In the genomic region with DNA sequence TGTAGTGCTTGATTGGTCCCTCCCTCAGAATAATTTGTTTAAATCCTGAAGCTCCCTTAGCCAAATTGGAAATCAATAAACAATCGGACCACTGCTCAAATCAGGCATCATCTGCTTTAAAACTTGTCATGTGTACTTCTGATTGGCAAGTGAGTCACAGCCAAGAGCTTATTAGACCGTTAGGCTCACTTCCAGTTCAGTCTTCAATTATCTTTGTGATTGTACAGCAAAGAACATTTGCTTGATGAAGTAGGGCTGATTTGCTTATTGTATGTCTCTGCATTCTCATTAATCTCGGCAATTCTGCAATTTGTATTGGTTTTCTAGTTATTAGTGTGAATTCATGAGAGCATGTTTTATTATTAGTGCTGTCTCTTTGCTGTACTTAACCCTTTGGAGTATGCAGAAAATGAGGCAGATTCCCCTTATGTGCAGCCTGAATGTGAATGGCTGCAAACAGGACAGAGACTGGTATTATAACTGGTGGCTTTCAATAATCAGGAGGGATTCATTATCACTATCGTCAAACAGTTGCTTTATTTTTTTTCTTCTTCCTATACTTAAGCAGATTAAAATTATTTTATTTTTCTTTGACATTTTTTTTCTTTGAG, we compare ENCODE assay signal across 32 mouse cellular contexts.
A peak's percentile ranks its signal among the peaks of the same experiment; 100 is the strongest.
DNase-seq lines count a peak whose midpoint lies in the region; ATAC-seq and TF ChIP-seq lines count a peak whose summit lies in the region.
"Had no signal": no experiment of that assay in that cellular context is flagged by ENCODE, and none has a peak within 500 bp of the region (broad histone marks: within the 10 kb centered on the region; RNA-seq: fewer than 3 reads in every experiment).

No protein-coding gene starts in this region.

- H3K4me2 ChIP-seq in forebrain, embryonic 13.5 days: no peak overlapping the region
- H3K4me2 ChIP-seq in forebrain, embryonic 11.5 days (ENCODE audit: low read depth, low read length, severe bottlenecking): no peak overlapping the region
- no peak overlapping the region for H3K4me2 ChIP-seq in forebrain, embryonic 14.5 days (ENCODE audit: low read length)
- no peak overlapping the region for H3K4me2 ChIP-seq in forebrain, postnatal 0 days (ENCODE audit: low read depth)
- H3K4me2 ChIP-seq: embryonic facial prominence, embryonic 13.5 days; heart, embryonic 12.5 days; heart, embryonic 15.5 days; hindbrain, embryonic 13.5 days; intestine, embryonic 15.5 days had no signal

- TF ChIP-seq CTCF in brain, embryonic 14.5 days (IDR thresholded peaks at IDR 0.05; ENCODE audit: borderline replicate concordance, extremely low read depth, insufficient read depth, insufficient read length): no peak
- TF ChIP-seq CTCF in forebrain, postnatal 0 days (IDR thresholded peaks at IDR 0.05; ENCODE audit: low read depth): no peak

- no peak overlapping the region for H3K4me3 ChIP-seq in forebrain, embryonic 13.5 days
- H3K4me3 ChIP-seq in forebrain, embryonic 11.5 days (ENCODE audit: low read depth, low read length): no peak overlapping the region
- no peak overlapping the region for H3K4me3 ChIP-seq in forebrain, embryonic 14.5 days (ENCODE audit: low read depth, low read length)
- no peak overlapping the region for H3K4me3 ChIP-seq in forebrain, postnatal 0 days (ENCODE audit: low read depth, low read length)
- H3K4me3 ChIP-seq: embryonic facial prominence, embryonic 10.5 days; embryonic facial prominence, embryonic 13.5 days; erythroblast, embryonic 14.5 days; gastrocnemius, adult 2 months; heart, embryonic 12.5 days; heart, embryonic 15.5 days; hindbrain, embryonic 10.5 days; hindbrain, embryonic 13.5 days; intestine, embryonic 15.5 days had no signal

- no peak overlapping the region for H3K27ac ChIP-seq in forebrain, embryonic 13.5 days
- H3K27ac ChIP-seq in forebrain, embryonic 11.5 days (ENCODE audit: low read depth, low read length): no peak overlapping the region
- H3K27ac ChIP-seq in forebrain, embryonic 14.5 days (ENCODE audit: low read depth, low read length): no peak overlapping the region
- H3K27ac ChIP-seq in forebrain, postnatal 0 days (ENCODE audit: low read depth, low read length): no peak overlapping the region
- H3K27ac ChIP-seq: embryonic facial prominence, embryonic 10.5 days; embryonic facial prominence, embryonic 13.5 days; gastrocnemius, adult 2 months; heart, embryonic 15.5 days; hindbrain, embryonic 10.5 days; hindbrain, embryonic 13.5 days; intestine, embryonic 15.5 days had no signal

- H3K9ac ChIP-seq in forebrain, embryonic 13.5 days: no peak overlapping the region
- no peak overlapping the region for H3K9ac ChIP-seq in forebrain, embryonic 11.5 days (ENCODE audit: low read length)
- H3K9ac ChIP-seq in forebrain, embryonic 14.5 days (ENCODE audit: low read length): no peak overlapping the region
- no peak overlapping the region for H3K9ac ChIP-seq in forebrain, postnatal 0 days
- H3K9ac ChIP-seq: embryonic facial prominence, embryonic 13.5 days; heart, embryonic 12.5 days; heart, embryonic 15.5 days; hindbrain, embryonic 13.5 days; intestine, embryonic 15.5 days had no signal

- H3K9me3 ChIP-seq in forebrain, embryonic 13.5 days (replicated peaks): no peaks in the 10 kb centered on the region
- no peaks in the 10 kb centered on the region for H3K9me3 ChIP-seq in forebrain, embryonic 11.5 days (ENCODE audit: control insufficient read depth, low read length)
- H3K9me3 ChIP-seq in forebrain, embryonic 14.5 days (replicated peaks; ENCODE audit: control insufficient read depth, low read length): no peaks in the 10 kb centered on the region
- H3K9me3 ChIP-seq in forebrain, postnatal 0 days (ENCODE audit: low read length): no peaks in the 10 kb centered on the region
- H3K9me3 ChIP-seq: embryonic facial prominence, embryonic 10.5 days; embryonic facial prominence, embryonic 13.5 days; G1E; heart, embryonic 12.5 days; heart, embryonic 15.5 days; hindbrain, embryonic 10.5 days; hindbrain, embryonic 13.5 days; intestine, embryonic 15.5 days had no signal

- WGBS in forebrain, embryonic 13.5 days: 39% methylated on average over 4 of the region's 4 CpGs
- 66% methylated on average over 4 of the region's 4 CpGs for WGBS in forebrain, embryonic 11.5 days
- WGBS in forebrain, embryonic 14.5 days: 34% methylated on average over 4 of the region's 4 CpGs
- WGBS in forebrain, postnatal 0 days: 20% methylated on average over 4 of the region's 4 CpGs

- no peaks in the 10 kb centered on the region for H3K27me3 ChIP-seq in forebrain, embryonic 13.5 days
- no peaks in the 10 kb centered on the region for H3K27me3 ChIP-seq in forebrain, embryonic 11.5 days (ENCODE audit: control insufficient read depth, insufficient read depth, low read length)
- H3K27me3 ChIP-seq in forebrain, embryonic 14.5 days (replicated peaks; ENCODE audit: control insufficient read depth, insufficient read depth, low read length): no peaks in the 10 kb centered on the region
- H3K27me3 ChIP-seq in forebrain, postnatal 0 days (ENCODE audit: insufficient read depth, low read length): no peaks in the 10 kb centered on the region
- H3K27me3 ChIP-seq: CH12.LX; embryonic facial prominence, embryonic 13.5 days; heart, embryonic 12.5 days; heart, embryonic 15.5 days; hindbrain, embryonic 13.5 days; intestine, embryonic 15.5 days had no signal

- no peaks in the 10 kb centered on the region for H3K36me3 ChIP-seq in forebrain, embryonic 13.5 days (ENCODE audit: poor library complexity, severe bottlenecking)
- H3K36me3 ChIP-seq in forebrain, embryonic 11.5 days (ENCODE audit: control insufficient read depth, insufficient read depth, low read length): no peaks in the 10 kb centered on the region
- H3K36me3 ChIP-seq in forebrain, embryonic 14.5 days (ENCODE audit: control insufficient read depth, insufficient read depth, low read length): no peaks in the 10 kb centered on the region
- H3K36me3 ChIP-seq in forebrain, postnatal 0 days (ENCODE audit: insufficient read depth): no peaks in the 10 kb centered on the region
- H3K36me3 ChIP-seq: embryonic facial prominence, embryonic 10.5 days; embryonic facial prominence, embryonic 13.5 days; G1E; heart, embryonic 12.5 days; heart, embryonic 15.5 days; hindbrain, embryonic 10.5 days; hindbrain, embryonic 13.5 days; intestine, embryonic 15.5 days had no signal

- no peaks in the 10 kb centered on the region for H3K4me1 ChIP-seq in forebrain, embryonic 13.5 days
- no peaks in the 10 kb centered on the region for H3K4me1 ChIP-seq in forebrain, embryonic 11.5 days (replicated peaks; ENCODE audit: control insufficient read depth, insufficient read depth, low read length)
- no peaks in the 10 kb centered on the region for H3K4me1 ChIP-seq in forebrain, embryonic 14.5 days (ENCODE audit: control insufficient read depth, insufficient read depth, low read length)
- no peaks in the 10 kb centered on the region for H3K4me1 ChIP-seq in forebrain, postnatal 0 days (ENCODE audit: insufficient read depth)
- H3K4me1 ChIP-seq: embryonic facial prominence, embryonic 10.5 days; embryonic facial prominence, embryonic 13.5 days; heart, embryonic 12.5 days; heart, embryonic 15.5 days; hindbrain, embryonic 10.5 days; hindbrain, embryonic 13.5 days; intestine, embryonic 15.5 days had no signal

- DNase-seq in forebrain, embryonic 11.5 days (ENCODE audit: low spot score): no peak
- DNase-seq in brain, embryonic 14.5 days (ENCODE audit: low read depth): peak; percentile 89
- DNase-seq in forebrain, embryonic 14.5 days (ENCODE audit: low spot score): peak; percentile 80
- DNase-seq in forebrain, postnatal 0 days: peak; percentile 24
- DNase-seq in right cerebral cortex, postnatal 10 days (ENCODE audit: low spot score in 2 of 2): no peak
- no peak for DNase-seq in gastrocnemius, adult 8-10 months (ENCODE audit: low spot score in 2 of 2)
- DNase-seq: adrenal gland, postnatal 10 days; adrenal gland, postnatal 36 days; B cell, adult 2 months; cerebellum, adult 11-12 months; cerebellum, adult 8-10 months; cerebellum, postnatal 10 days; cerebellum, postnatal 36 days; embryo, embryonic 11 days; gastrocnemius, adult 2 months; gastrocnemius, postnatal 25 days; heart, adult 18-20 months; heart, postnatal 10 days; heart, postnatal 36 days had no signal

- peak; percentile 85 for ATAC-seq in forebrain, embryonic 13.5 days
- ATAC-seq in forebrain, embryonic 11.5 days (replicated peaks; ENCODE audit: low FRiP score): no peak
- ATAC-seq in forebrain, embryonic 14.5 days: peak; percentile 93
- peak; percentile 38; the same call in 1 of the 2 replicates for ATAC-seq in forebrain, postnatal 0 days
- ATAC-seq: hindbrain, embryonic 16.5 days; intestine, embryonic 15.5 days; Patski had no signal

- TF ChIP-seq POLR2A in brain, embryonic 14.5 days (IDR thresholded peaks at IDR 0.05; ENCODE audit: borderline replicate concordance, extremely low read depth, insufficient read depth, insufficient read length, poor library complexity, severe bottlenecking): no peak

Comparison
In these comparisons a context has a peak if more than half of its experiments do, and no peak if none do; other contexts are left out.
1. DNase-seq: peak in brain, embryonic 14.5 days (single experiment), forebrain, embryonic 14.5 days (single experiment) and forebrain, postnatal 0 days (single experiment); none in forebrain, embryonic 11.5 days (single experiment), right cerebral cortex, postnatal 10 days (0 of 2) and gastrocnemius, adult 8-10 months (0 of 2).